8 mouse cellular contexts compared by ENCODE assay signal in genomic region chrX:12760501-12760900, GRCm38 (mm10). TPM values are rescaled to one million over a fixed set of nuclear protein-coding genes. Genes with fewer than 3 reads are reported as not detected.
A peak's percentile ranks its signal among the peaks of the same experiment; 100 is the strongest.
DNase-seq lines count a peak whose midpoint lies in the region; ATAC-seq and TF ChIP-seq lines count a peak whose summit lies in the region.

No protein-coding gene starts in this region.

- WGBS in liver, adult 2 months, result 2% methylated on average over 8 of the region's 8 CpGs
- 18% methylated on average over 8 of the region's 8 CpGs for WGBS in embryonic facial prominence, embryonic 10.5 days
- 17% methylated on average over 8 of the region's 8 CpGs for WGBS in hindbrain, embryonic 16.5 days
- 21% methylated on average over 8 of the region's 8 CpGs for WGBS in midbrain, postnatal 0 days

- no peaks in the 10 kb centered on the region for H3K4me1 ChIP-seq in liver, adult 2 months (ENCODE audit: control insufficient read depth, insufficient read depth, low read length)
- 0 out of 2 replicates have a peak, but pooled peaks cover 8% of the 10 kb centered on the region for H3K4me1 ChIP-seq in embryonic facial prominence, embryonic 10.5 days
- H3K4me1 ChIP-seq in hindbrain, embryonic 16.5 days (ENCODE audit: control insufficient read depth, insufficient read depth, low read depth, low read length), result no peaks in the 10 kb centered on the region
- H3K4me1 ChIP-seq in midbrain, postnatal 0 days (ENCODE audit: insufficient read depth, low read length), result no peaks in the 10 kb centered on the region

- ATAC-seq in hindbrain, embryonic 16.5 days, result no peak
- ATAC-seq in midbrain, postnatal 0 days (ENCODE audit: low FRiP score), result no peak

- peak overlapping the region; percentile 30; the same call in 1 of the 2 replicates for H3K4me3 ChIP-seq in liver, adult 2 months (ENCODE audit: insufficient read depth, low read depth, low read length)
- H3K4me3 ChIP-seq in embryonic facial prominence, embryonic 10.5 days, result peak overlapping the region; percentile 70
- peak overlapping the region; percentile 51 for H3K4me3 ChIP-seq in hindbrain, embryonic 16.5 days (ENCODE audit: low read length)
- H3K4me3 ChIP-seq in midbrain, postnatal 0 days (ENCODE audit: low read depth, low read length), result peak overlapping the region; percentile 57

- H3K27me3 ChIP-seq in liver, adult 2 months (ENCODE audit: control insufficient read depth, insufficient read depth, low read length), result no peaks in the 10 kb centered on the region
- peaks cover 40% of the 10 kb centered on the region for H3K27me3 ChIP-seq in embryonic facial prominence, embryonic 10.5 days (replicated peaks; ENCODE audit: low read depth, poor library complexity, severe bottlenecking)
- no peaks in the 10 kb centered on the region for H3K27me3 ChIP-seq in hindbrain, embryonic 16.5 days (replicated peaks; ENCODE audit: control insufficient read depth, insufficient read depth, low read length)
- H3K27me3 ChIP-seq in midbrain, postnatal 0 days (ENCODE audit: insufficient read depth, low read length), result no peaks in the 10 kb centered on the region

- peaks cover 6% of the 10 kb centered on the region; the same call in 1 of the 2 replicates for H3K9me3 ChIP-seq in embryonic facial prominence, embryonic 10.5 days
- H3K9me3 ChIP-seq in hindbrain, embryonic 16.5 days (ENCODE audit: control insufficient read depth, low read length), result no peaks in the 10 kb centered on the region
- no peaks in the 10 kb centered on the region for H3K9me3 ChIP-seq in midbrain, postnatal 0 days (ENCODE audit: low read length)

- DNase-seq in liver, adult 2 months (ENCODE audit: extremely low read depth, low read depth, low spot score), result peak; percentile 16
- DNase-seq in liver, result no peak
- no peak for DNase-seq in embryonic facial prominence, embryonic 10.5 days (ENCODE audit: low spot score)
- no peak for DNase-seq in midbrain, postnatal 0 days (ENCODE audit: low spot score)
- no peak for DNase-seq in right cerebral cortex, postnatal 14 days
- DNase-seq in spleen, adult 12 weeks (ENCODE audit: low spot score), result no peak
- DNase-seq in left cerebral cortex, adult 9 months (ENCODE audit: low spot score in 2 of 2), result no peak

- no peak for TF ChIP-seq CTCF in liver, adult 2 months (IDR thresholded peaks at IDR 0.05; ENCODE audit: low read depth, low read length)
- no peak for TF ChIP-seq CTCF in midbrain, postnatal 0 days (IDR thresholded peaks at IDR 0.05)

- H3K36me3 ChIP-seq in liver, adult 2 months (ENCODE audit: control insufficient read depth, insufficient read depth, low read length), result no peaks in the 10 kb centered on the region
- H3K36me3 ChIP-seq in embryonic facial prominence, embryonic 10.5 days (replicated peaks), result no peaks in the 10 kb centered on the region
- H3K36me3 ChIP-seq in hindbrain, embryonic 16.5 days (ENCODE audit: control insufficient read depth, insufficient read depth, low read length), result no peaks in the 10 kb centered on the region
- no peaks in the 10 kb centered on the region for H3K36me3 ChIP-seq in midbrain, postnatal 0 days (ENCODE audit: insufficient read depth, low read length)

- H3K9ac ChIP-seq in liver, adult 2 months (ENCODE audit: low read depth, low read length), result no peak overlapping the region
- peak overlapping the region; percentile 38; the same call in 1 of the 2 replicates for H3K9ac ChIP-seq in hindbrain, embryonic 16.5 days (ENCODE audit: low read depth, low read length)
- H3K9ac ChIP-seq in midbrain, postnatal 0 days (replicated peaks; ENCODE audit: low read length, poor library complexity, severe bottlenecking), result 0 out of 2 replicates have a peak overlapping the region, but pooled peaks have one; percentile 66

- H3K4me2 ChIP-seq in hindbrain, embryonic 16.5 days (ENCODE audit: low read length), result peak overlapping the region; percentile 58
- H3K4me2 ChIP-seq in midbrain, postnatal 0 days (ENCODE audit: low read depth, low read length, poor library complexity, severe bottlenecking), result peak overlapping the region; percentile 51

- no peak for TF ChIP-seq POLR2A in liver, adult 2 months (IDR thresholded peaks at IDR 0.05; ENCODE audit: extremely low read depth, insufficient read depth, low read length)

- peaks cover 4% of the 10 kb centered on the region; the same call in 1 of the 2 replicates for H3K79me2 ChIP-seq in liver, adult 2 months (ENCODE audit: control insufficient read depth, insufficient read depth, low read length)

- no peak overlapping the region for H3K27ac ChIP-seq in liver, adult 2 months (replicated peaks; ENCODE audit: insufficient read depth, low read depth, low read length)
- H3K27ac ChIP-seq in embryonic facial prominence, embryonic 10.5 days (replicated peaks), result no peak overlapping the region
- H3K27ac ChIP-seq in hindbrain, embryonic 16.5 days (ENCODE audit: low read depth, low read length), result no peak overlapping the region
- no peak overlapping the region for H3K27ac ChIP-seq in midbrain, postnatal 0 days (ENCODE audit: low read depth, low read length)

RNA-seq across cellular contexts. Expression of gene Med14, which starts 1.4 kb away (rescaled TPM):
- 7.7 and 8.6 TPM in 2 replicates for total RNA-seq in liver, adult 2 months (2014; rRNA removed)
- 4.2 and 4.4 TPM in 2 replicates for polyA plus RNA-seq in liver, adult 2 months (2012; rRNA removed)
- 12.6 and 12.7 TPM in 2 replicates for polyA plus RNA-seq in embryonic facial prominence, embryonic 10.5 days (2016; fragmentation: Nextera tagmentation; extraction: Ambion mirVana)
- 11.3 and 14.1 TPM in 2 replicates for polyA plus RNA-seq in hindbrain, embryonic 16.5 days (2015; fragmentation: Nextera tagmentation; extraction: Ambion mirVana)
- 24.9 and 37.5 TPM in 2 replicates for total RNA-seq in midbrain, postnatal 0 days (2014; rRNA removed)
- 7.6 and 9.1 TPM in 2 replicates for polyA plus RNA-seq in midbrain, postnatal 0 days (2015; fragmentation: Nextera tagmentation; extraction: Ambion mirVana)
